Mouse (Mus musculus) thymus, postnatal 10 days (tissue): Measurements from ENCODE around the gene Npas2.

Experiments used
- DNase-seq, 2 experiments: peaks; one replicate each; pipeline ENCODE4 v3.0.0; 2021; ENCODE audit warnings: low spot score in 2 of 2

The Npas2 gene

DNA sequence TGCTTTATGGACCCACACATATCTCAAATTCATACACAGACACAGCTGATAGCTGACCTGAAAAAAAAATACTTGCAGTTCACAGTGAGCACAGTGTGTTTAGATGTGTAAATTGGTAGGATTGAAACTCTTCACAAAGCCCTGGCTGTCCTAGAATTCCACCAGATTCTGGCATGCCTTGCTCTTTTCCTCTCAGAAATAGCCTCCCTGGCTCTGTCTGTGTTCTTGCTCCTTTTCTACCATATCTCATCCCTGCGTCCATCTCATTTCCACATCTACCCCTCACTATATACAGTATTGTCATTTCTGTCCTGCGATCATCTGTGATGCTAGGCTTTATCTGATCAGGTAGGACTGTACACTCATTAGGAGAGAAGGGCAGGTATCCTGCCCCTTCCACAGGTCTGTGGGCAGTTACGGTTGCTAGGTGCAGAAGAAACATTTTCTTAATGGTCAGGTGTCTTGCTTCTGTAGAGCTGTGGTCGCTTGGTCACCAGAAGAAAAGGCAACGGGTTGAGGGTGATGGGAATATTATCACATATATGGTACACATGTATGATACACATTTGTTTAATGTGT is 180.8 kb downstream of the Npas2 start:
- no peak for DNase-seq

DNA sequence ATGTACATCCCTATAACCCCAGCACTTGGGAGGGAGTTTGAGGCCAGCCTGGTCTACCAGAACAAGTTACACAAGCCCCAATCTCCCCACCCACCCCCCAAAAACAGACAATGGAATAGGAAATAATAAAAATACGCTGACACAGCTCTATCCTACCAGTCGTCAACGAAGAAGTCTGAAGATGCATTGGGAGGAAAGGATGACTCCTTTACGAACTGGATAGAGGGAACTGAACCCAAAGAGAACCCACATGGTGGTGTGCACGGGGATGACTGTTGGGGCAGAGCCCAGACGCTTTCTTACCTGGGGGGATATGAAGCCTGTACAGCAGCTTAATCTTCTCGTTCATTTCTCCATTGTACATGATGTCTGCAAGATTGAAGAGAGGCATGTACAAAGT is 182.6 kb downstream of the Npas2 start:
- no peak for DNase-seq

DNA sequence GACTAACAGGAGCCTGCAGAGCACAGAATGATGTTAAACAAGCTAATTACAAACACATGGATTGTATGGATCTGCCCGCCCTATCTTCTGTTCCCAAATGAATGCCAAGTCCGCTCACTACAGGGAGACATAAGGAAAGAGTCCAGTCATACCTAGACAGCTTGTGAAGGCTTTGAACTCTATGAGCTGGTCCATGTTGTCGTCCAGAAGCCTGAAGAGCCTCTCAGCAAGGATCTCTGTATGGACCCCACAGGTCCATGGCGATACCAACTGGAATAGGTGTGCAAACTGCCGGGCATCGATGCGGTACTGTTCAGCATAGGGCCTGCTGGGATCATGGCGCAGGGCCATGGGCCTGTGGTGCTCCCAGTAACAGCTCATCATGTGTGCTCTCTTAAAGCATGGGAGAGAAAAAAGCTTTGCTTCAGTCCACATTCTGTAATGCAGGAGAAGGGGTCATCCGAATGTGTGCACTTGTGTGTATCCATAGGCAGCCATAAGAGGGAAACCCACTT is 183.3 kb downstream of the Npas2 start:
- no peak for DNase-seq

DNA sequence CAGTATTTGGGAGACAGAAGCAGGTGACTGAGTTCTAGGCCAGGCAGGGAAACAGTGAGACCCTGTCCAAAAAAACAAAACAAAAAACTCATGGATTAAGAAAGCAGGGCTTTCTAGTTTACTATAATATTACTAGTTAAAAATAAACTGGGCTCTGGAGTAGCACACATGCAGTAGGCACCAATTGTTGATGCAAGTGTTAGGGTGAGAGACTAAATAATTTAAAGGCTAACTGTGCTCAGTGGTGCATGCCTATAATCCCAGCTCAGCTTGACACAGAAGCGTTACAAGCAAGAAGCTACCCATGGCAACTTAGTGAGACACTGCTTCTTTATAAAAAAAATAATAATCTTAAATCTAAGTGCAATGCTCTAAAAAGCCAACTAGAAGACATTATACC is 185.0 kb downstream of the Npas2 start:
- DNase-seq, result no peak

DNA sequence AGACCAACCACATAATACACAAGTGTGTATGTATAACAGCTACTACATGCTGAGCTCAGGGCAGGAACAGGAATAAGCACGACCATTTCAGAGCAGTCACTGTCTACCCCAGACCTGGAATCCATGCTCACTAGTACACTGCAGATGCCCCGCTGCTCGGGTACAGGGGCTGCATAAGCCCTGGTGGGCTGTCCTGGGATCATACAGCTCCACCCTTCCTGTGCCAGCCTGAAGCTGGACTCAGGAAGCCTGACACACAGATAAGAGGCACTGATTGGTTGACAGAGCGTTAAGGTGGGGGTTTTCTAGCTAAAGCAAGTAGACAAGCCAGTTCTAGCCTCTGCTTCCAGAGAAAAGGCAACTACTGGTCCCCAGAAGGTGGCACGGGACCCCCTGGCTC is 185.5 kb downstream of the Npas2 start:
- DNase-seq, result no peak

DNA sequence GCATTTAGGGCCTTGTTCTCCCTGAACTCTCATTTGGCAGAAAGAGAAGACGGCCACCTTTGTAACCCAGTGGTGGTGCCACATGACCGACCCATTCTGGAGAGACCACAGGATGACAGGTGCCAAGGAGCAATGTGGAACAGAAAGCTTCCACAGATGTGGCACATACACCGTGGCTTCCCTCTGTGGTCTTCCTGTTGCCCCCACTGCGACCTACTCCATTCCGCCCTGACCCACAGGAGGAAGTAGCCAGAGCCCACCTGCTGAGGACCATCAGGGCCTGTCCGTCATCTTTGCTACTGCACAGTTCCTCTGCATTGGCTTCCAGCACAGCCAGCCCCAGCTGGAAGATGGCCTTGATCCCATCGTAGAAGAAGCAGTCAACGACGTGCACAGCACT is 187.5 kb downstream of the Npas2 start:
- DNase-seq, result no peak

DNA sequence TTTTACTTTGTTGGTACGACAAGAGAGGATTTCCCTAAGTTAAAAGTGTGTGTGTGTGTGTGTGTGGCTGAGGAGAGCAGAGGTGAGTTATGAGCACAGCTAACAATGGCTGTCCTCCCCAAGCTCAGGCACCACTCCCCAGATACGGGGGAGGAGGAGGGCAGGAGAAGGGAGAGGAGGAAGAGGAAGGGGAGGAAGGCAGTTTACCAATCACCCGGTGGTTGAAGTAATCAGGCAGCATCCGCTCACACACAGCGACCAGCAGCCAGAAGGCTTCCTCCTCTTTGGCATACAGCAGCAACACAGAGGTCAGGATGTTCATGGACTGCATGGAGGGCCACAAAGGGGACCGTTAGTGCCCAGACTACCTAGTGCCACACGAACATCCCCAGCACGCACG is 191.4 kb downstream of the Npas2 start:
- no peak for DNase-seq

DNA sequence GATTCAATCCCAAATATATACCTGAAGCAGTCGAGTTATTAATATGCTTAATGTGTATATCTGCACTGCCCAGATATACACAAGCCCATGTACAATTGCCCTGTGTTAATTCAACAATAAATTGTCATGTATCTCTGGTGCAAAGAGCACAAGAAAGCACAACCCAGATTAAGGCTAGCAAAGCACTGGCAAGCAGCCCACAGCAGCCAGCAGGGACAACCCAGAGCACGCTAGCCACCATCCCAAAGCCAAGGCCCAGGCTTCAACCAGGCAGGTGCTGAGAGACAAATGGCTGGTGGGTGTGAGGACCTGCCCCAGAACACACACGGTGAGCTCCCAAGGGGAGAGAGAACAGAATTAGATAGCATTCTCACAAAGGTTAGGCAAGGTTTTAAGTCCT is 192.9 kb downstream of the Npas2 start:
- DNase-seq, result no peak

DNA sequence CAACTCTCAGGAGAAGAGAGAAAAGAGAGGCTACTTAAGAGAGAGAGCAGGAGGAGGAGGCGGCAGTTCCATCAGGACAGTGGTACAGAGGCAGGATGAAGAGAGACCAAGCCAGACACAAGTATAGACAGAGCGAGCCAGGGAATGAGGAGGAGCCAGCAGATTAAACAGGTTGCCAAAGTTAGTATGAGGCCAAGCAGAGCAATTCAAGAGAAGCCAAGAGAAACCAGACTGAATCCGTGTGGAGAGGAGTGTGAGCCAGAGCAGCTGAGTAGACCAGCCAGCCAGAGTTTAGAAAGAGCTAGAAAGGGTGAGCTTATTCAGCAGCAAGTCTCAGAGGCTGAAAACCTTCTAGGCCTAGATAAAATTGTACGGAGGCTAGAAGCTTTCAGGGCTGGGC is 194.0 kb downstream of the Npas2 start:
- DNase-seq, result no peak

DNA sequence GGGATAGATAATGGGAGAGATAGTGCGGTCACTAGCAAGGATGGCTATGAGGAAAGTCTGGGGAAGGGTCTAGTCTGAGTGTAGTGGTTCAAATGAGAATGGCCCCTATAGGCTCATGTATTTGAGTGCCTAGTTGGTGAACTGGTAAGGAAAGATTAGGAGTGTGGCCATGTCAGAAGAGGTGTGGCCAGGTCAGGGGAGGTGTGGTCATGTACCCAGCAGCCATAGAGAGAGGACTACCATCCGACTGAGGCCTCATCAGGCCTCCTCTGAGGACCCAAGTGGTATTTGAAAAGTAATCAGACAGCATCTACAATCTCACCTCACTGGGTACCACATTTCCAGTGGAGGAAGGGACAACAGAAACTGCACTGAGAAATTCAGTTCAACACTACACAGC is 194.6 kb downstream of the Npas2 start:
- no peak for DNase-seq

DNA sequence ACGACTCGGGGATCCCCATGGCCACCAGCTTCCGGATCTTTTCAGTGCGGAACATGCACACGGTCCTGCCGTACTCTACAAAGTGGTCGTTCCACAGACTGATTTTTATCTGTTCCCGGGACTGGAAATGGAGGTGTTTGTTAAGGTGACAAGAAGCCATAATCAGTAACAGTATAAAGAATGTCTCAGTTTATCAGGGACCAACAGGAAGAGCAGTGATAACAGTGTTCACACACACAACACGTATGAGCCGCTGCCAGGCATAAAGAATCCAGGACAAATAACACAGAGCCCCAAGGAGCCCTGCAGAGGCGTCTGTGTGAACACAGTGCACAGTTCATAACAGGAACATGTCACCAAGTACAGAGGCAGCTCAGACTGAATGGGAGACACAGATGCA is 195.8 kb downstream of the Npas2 start:
- no peak for DNase-seq

DNA sequence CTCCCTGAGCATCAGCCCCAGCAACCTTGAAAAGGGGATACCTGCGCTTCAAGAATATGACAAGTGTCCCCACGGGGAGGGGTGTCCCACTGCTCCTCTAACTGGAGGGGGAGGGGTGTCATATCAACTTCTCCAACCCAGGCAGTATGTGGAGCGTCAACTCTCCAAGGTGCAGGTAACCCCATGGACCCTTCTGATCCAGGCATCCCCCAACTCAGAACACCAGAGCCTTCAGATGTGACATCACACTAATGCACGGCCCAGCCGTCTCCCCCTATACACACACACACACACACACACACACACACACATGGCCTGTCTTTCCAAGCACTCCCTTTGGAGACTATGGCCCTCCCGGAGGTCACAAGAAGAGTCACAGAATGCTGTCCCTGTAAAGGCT is 198.1 kb downstream of the Npas2 start:
- DNase-seq, result no peak

DNA sequence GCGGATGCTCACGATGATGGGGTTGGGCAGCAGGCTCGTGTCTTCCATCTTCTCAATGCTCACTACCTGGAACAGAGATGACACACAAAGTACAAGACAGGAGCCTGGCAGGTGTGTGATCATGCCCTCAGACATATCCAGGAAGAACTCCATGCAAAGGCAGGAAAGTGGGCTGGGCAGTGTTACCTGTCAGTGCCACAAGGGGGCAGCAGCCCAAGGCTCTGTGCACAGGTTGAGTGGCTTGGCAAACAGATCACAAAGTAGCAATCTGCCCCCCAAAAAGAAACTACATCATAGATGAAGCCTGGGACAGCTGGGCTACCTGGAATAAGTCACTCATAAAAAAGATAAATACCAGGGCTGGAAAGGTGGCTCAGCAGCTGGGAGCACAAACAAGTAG is 198.7 kb downstream of the Npas2 start:
- peak; percentile 56 to 83 for DNase-seq

DNA sequence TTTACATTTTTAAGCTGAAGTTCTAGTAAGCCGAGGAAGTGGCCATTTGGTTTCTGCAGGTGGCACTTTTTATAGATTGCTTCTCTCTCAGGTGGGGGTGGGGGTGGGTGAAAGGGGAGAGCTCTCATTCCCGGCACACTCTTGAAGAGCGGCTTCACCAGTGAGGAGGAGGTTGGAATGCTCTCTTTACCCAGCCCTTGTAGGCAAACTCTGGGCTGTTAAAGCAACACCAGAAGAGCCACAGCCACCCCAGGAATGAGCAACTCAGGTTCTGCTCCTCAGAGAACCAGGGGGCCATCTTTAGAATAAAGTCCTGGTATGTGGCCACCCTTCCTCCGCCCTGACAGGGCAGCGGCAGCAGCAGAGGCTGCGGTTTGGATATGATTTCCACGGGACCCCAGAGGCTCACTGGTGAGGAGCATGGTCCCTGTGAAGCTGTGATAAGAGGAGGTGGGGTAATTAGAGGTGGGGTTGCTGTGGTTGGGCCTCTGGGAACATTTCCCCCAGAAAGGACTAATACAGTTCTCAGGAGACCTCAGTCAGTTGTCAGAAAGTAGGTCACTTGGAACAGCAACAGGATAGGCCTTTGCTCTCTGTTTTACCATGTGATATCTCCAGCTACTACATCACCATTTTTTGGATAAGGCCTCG is 199.8 kb downstream of the Npas2 start:
- no peak for DNase-seq

DNA sequence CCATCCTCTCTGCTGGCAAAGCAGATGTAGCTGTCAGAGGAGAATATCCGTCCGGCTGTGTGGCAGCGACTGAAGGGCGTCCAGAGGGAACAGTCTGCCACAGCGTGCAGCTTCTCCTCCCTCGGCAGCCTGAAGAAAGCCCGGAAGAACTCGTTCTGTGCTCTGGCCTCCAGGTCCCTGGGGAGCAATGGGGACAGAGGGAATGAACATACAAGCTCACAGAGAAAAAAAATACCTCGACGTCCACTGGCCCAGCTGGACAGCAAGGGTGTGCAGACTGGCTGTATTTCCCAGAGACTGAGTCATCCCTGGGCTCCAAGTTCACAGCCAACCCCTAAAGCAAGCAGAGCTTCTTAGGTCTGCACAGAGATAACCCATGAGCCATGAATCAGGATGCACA is 200.6 kb downstream of the Npas2 start:
- no peak for DNase-seq

DNA sequence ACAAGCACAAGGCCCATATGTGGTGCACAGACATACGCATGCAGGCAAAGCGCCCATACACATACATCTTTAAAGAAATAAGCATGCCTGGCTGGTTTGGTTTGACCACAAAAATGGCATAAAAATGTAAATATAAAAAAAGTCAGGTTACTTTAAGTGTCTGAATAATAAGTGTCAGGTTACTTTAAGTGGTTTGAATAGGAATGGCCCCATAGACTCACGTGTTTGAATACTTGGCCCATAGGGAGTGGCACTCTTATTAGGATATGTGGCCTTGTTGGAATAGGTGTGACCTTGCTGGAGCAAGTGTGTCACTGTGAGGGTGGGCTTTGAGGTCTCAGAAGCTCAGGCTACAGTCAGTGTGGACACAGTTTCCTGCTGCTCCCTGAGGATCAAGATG is 201.1 kb downstream of the Npas2 start:
- no peak for DNase-seq

DNA sequence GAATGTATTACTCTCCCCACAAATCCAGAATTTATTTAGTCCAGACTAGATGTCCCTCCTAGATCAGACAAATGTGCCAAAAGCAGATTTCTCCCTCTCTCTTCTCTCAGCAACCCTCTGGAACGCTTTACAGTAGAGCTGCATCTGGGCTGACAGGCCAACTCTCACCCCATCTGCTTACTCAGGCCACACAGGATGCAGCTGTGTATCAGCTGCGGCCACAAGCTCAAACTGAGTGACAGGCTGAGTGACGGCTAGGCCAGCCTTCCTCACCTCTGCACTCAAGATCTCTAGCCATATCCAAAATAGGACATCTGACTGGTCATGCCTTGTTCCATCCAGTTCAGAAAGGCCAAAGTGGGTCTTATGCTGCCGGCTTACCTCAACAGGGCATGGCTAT is 202.8 kb downstream of the Npas2 start:
- DNase-seq, result no peak

DNA sequence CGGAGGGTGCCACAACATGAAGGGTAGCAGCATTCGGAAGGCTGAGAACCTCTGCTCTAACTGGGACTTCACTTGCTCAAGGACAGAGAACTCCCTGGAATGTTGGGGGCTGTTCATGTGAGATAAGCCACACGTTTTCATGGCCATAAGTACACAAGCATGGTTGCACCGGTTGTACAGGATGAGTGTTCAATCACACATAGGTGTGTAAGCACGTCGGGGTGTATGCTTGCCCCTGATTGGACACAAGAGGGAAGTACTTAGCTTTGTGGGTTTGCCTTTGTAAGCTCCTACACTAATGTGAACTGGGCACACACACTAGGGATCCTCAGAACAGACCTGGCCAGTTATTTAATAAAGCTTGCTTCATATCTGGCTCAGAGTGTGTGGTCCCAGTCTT is 204.8 kb downstream of the Npas2 start:
- no peak for DNase-seq

DNA sequence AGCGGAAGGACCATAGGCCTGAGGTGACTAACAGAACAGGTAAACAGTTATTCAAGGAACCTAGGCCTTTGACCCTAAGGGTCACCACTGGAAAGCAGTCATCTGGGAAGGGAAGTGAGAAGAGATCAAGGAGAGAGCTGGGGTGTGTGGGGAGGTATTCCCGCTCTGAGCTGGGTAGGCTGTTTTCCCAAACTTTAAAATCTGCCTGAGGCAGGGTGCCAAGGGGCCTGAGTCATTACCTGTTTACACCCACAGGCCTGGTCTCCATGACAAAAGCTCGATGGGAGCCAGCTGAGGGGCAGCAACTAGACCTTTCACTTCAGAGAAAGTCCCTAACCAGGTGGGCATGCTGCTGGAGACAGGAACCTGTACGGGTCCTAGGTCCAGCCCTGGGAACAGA is 205.7 kb downstream of the Npas2 start:
- no peak for DNase-seq

DNA sequence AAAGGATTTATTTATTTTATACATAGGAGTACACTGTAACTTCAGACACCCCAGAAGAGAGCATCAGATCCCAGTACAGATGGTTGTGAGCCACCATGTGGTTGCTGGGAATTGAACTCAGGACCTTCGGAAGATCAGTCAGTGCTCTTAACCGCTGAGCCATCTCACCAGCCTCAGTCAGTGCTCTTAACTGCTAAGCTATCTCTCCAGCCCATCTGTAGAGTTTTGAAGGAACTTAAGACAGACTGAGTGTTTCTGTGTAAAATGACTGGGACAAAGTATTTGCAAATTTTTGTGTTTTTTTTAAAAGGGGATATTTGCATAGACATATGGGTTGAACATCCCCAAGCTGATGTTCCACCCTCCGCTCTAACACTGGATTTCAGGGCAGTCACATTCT is 206.6 kb downstream of the Npas2 start:
- no peak for DNase-seq

DNA sequence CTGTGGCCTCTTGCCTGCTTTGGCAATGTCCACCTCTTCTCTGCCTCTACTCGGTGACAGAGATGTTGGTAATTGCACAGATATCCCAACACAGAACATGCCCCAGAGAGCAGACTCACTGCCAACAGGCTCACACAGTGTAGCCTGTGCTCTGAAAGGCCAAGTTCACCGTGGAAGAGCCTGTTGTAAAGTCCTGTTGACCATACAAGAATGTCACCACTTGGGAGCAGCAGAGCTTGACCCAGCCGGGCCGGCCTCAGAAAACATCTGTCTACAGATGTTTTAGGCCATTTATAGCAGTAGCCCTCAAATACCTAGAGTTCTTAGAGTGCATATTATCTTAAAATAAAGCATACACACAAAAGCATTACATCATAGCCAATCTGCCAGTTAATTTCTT is 213.6 kb downstream of the Npas2 start:
- DNase-seq, result no peak

DNA sequence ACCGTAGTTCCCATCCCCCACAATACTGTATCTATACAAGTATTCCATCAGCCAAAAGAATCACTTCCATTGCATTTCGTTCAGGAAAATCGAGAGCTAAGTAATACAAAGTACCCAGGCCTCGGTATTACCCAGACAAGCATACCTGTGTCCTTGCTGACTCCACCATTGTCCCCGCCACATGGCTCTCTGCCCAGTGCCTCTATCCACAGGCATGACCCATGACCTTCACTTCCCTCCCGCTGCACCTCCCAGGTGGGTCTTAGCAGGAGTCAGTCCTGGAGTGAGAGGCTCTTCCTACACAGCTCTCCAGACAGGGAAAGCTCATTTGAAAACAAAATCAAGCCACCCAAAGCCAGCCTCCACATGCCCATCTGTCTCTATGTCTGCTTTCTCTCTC is 214.6 kb downstream of the Npas2 start:
- no peak for DNase-seq

DNA sequence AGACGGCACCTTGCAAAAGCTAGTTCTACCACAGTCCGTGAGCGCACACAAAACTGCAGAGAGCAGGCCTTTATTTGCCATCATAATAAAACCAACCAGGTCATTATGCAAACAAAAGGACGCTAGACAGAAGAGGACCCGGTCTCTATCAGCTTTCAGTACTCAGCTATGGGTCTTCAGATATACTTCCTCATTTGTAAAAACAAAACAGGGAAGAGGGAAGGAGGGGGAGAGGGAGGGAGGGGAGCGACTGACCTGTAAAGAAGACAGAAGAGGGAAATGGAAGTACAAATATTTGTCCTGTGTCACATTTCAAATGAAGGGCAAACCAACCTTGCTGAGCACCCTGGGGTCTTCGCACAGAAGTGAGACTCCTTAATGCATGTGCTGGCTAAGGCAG is 215.1 kb downstream of the Npas2 start:
- DNase-seq, result no peak
